Comparison of ENCODE assay signal across 33 mouse cellular contexts in genomic region chr1:88499230-88499737, GRCm38 (mm10). TPM values are rescaled to one million over a fixed set of nuclear protein-coding genes. Genes with fewer than 3 reads are reported as not detected.
"Had no signal": no experiment of that assay in that cellular context is flagged by ENCODE, and none has a peak within 500 bp of the region (broad histone marks: within the 10 kb centered on the region; RNA-seq: fewer than 3 reads in every experiment).

No protein-coding gene starts in this region.

- H3K36me3 ChIP-seq: heart, embryonic 10.5 days; heart, embryonic 12.5 days; hindbrain, embryonic 10.5 days; hindbrain, embryonic 12.5 days; intestine, embryonic 15.5 days; limb, embryonic 10.5 days; limb, embryonic 12.5 days had no signal

- H3K4me3 ChIP-seq: heart, embryonic 10.5 days; heart, embryonic 12.5 days; hindbrain, embryonic 10.5 days; hindbrain, embryonic 12.5 days; intestine, embryonic 15.5 days; layer of hippocampus, adult 2 months; left cerebral cortex, adult 2 months; limb, embryonic 10.5 days; limb, embryonic 12.5 days had no signal

- H3K9ac ChIP-seq: heart, embryonic 12.5 days; hindbrain, embryonic 12.5 days; hindbrain, embryonic 14.5 days; intestine, embryonic 15.5 days; limb, embryonic 12.5 days had no signal

- H3K4me1 ChIP-seq: intestine, embryonic 15.5 days; limb, embryonic 10.5 days; limb, embryonic 12.5 days had no signal

- DNase-seq: gastrocnemius, postnatal 14 days; gastrocnemius, postnatal 36 days; heart, adult 11 months; heart, postnatal 10 days; heart, postnatal 4 days; kidney, adult 18-20 months; kidney, adult 8-10 months; kidney, postnatal 10 days; kidney, postnatal 25 days; kidney, postnatal 4 days; liver had no signal

- H3K9me3 ChIP-seq: heart, embryonic 10.5 days; heart, embryonic 12.5 days; hindbrain, embryonic 10.5 days; hindbrain, embryonic 12.5 days; intestine, embryonic 15.5 days; limb, embryonic 10.5 days; limb, embryonic 12.5 days had no signal

- ATAC-seq: hindbrain, embryonic 16.5 days; inflammation-experienced regulatory T-cells, adult 6 months; intestine, embryonic 15.5 days; intestine, postnatal 0 days had no signal

- H3K27ac ChIP-seq: heart, embryonic 10.5 days; hindbrain, embryonic 10.5 days; hindbrain, embryonic 12.5 days; hindbrain, embryonic 14.5 days; intestine, embryonic 15.5 days; layer of hippocampus, adult 2 months; left cerebral cortex, adult 2 months; limb, embryonic 10.5 days; limb, embryonic 12.5 days had no signal

- H3K27me3 ChIP-seq: heart, embryonic 12.5 days; hindbrain, embryonic 12.5 days; intestine, embryonic 15.5 days had no signal

- H3K4me2 ChIP-seq: heart, embryonic 12.5 days; hindbrain, embryonic 12.5 days; hindbrain, embryonic 14.5 days; intestine, embryonic 15.5 days; limb, embryonic 12.5 days had no signal

RNA-seq across cellular contexts. Expression of gene Glrp1, which starts 10.6 kb away (rescaled TPM):
- total RNA-seq: gastrocnemius, adult 18-20 months; gastrocnemius, adult 8-10 months; gastrocnemius, postnatal 14 days; gastrocnemius, postnatal 36 days; heart, postnatal 25 days; heart, postnatal 4 days; layer of hippocampus, adult 2 months; layer of hippocampus, postnatal 10 days; layer of hippocampus, postnatal 25 days; left cerebral cortex, adult 2 months; left cerebral cortex, postnatal 14 days; left cerebral cortex, postnatal 36 days had no signal
- polyA plus RNA-seq: heart, embryonic 10.5 days; hindbrain, embryonic 10.5 days; hindbrain, embryonic 12.5 days; hindbrain, embryonic 14.5 days; hindbrain, embryonic 16.5 days; inflammation-experienced regulatory T-cells, adult 6 months; intestine, embryonic 15.5 days; intestine, postnatal 0 days; kidney, embryonic 16.5 days; limb, embryonic 10.5 days; limb, embryonic 12.5 days; limb, embryonic 14.5 days had no signal
